Mouse (Mus musculus): ENCODE measurements at regions not wholly inside any gene's neighbourhood (a gene's known extent, or its start where the extent isn't known, plus 50 kb on each side); places are given as distances from the start of the nearest gene placed in this dataset.

- Histone ChIP-seq H3K27me3 (ENCODE audit: control insufficient read depth, insufficient read depth, low read length) (no peaks in the 10 kb centered on the region), H3K4me3 (replicated peaks; ENCODE audit: insufficient read depth, low read depth, low read length) (no peak overlapping the region), H3K4me1 (ENCODE audit: control insufficient read depth, insufficient read depth, low read length) (no peaks in the 10 kb centered on the region), H3K27ac (ENCODE audit: insufficient read depth, low read length) (no peak overlapping the region)
- WGBS = 68% methylated on average over 5 of the region's 5 CpGs
- DNase-seq = no peak
- TF ChIP-seq CTCF (IDR thresholded peaks at IDR 0.05; ENCODE audit: borderline replicate concordance, insufficient read depth, low read depth, low read length) (no peak), POLR2A (IDR thresholded peaks at IDR 0.05; ENCODE audit: borderline replicate concordance, insufficient read depth, low read length) (no peak)
These were observed 170.4 kb upstream of the Setmar start for GRCm38 (mm10) chr6:107894296-107895090.

- H3K27ac ChIP-seq (ENCODE audit: insufficient read depth, low read length) = no peak overlapping the region
- no peak overlapping the region for H3K4me3 ChIP-seq (replicated peaks; ENCODE audit: insufficient read depth, low read depth, low read length)
- no peak for TF ChIP-seq CTCF (IDR thresholded peaks at IDR 0.05; ENCODE audit: borderline replicate concordance, insufficient read depth, low read depth, low read length)
- no peak for TF ChIP-seq POLR2A (IDR thresholded peaks at IDR 0.05; ENCODE audit: borderline replicate concordance, insufficient read depth, low read length)
- DNase-seq = no peak
- H3K4me1 ChIP-seq (ENCODE audit: control insufficient read depth, insufficient read depth, low read length) = no peaks in the 10 kb centered on the region
- H3K27me3 ChIP-seq (ENCODE audit: control insufficient read depth, insufficient read depth, low read length) = no peaks in the 10 kb centered on the region
These were observed 154.3 kb upstream of the Setmar start for GRCm38 (mm10) chr6:107910576-107910975.

GRCm38 (mm10) chr6:107911387-107911786 lies 153.5 kb upstream of the Setmar start:
- Histone ChIP-seq H3K27ac (ENCODE audit: insufficient read depth, low read length) (no peak overlapping the region), H3K27me3 (ENCODE audit: control insufficient read depth, insufficient read depth, low read length) (no peaks in the 10 kb centered on the region), H3K4me1 (ENCODE audit: control insufficient read depth, insufficient read depth, low read length) (no peaks in the 10 kb centered on the region), H3K4me3 (replicated peaks; ENCODE audit: insufficient read depth, low read depth, low read length) (no peak overlapping the region)
- 72% methylated on average over 2 of the region's 2 CpGs for WGBS
- TF ChIP-seq CTCF (IDR thresholded peaks at IDR 0.05; ENCODE audit: borderline replicate concordance, insufficient read depth, low read depth, low read length) (no peak), POLR2A (IDR thresholded peaks at IDR 0.05; ENCODE audit: borderline replicate concordance, insufficient read depth, low read length) (no peak)
- DNase-seq = no peak

GRCm38 (mm10) chr6:107923528-107924199 lies 141.2 kb upstream of the Setmar start:
- no peak for DNase-seq
- H3K4me1 ChIP-seq (ENCODE audit: control insufficient read depth, insufficient read depth, low read length) = 0 out of 2 replicates have a peak, but pooled peaks cover 2% of the 10 kb centered on the region
- no peaks in the 10 kb centered on the region for H3K27me3 ChIP-seq (ENCODE audit: control insufficient read depth, insufficient read depth, low read length)
- H3K4me3 ChIP-seq (replicated peaks; ENCODE audit: insufficient read depth, low read depth, low read length) = no peak overlapping the region
- WGBS = 45% methylated on average over 12 of the region's 12 CpGs
- H3K27ac ChIP-seq (ENCODE audit: insufficient read depth, low read length) = no peak overlapping the region
- TF ChIP-seq CTCF (IDR thresholded peaks at IDR 0.05; ENCODE audit: borderline replicate concordance, insufficient read depth, low read depth, low read length) (no peak), POLR2A (IDR thresholded peaks at IDR 0.05; ENCODE audit: borderline replicate concordance, insufficient read depth, low read length) (no peak)

- TF ChIP-seq POLR2A (IDR thresholded peaks at IDR 0.05; ENCODE audit: borderline replicate concordance, insufficient read depth, low read length) = no peak
- Histone ChIP-seq H3K4me1 (ENCODE audit: control insufficient read depth, insufficient read depth, low read length) (0 out of 2 replicates have a peak, but pooled peaks cover 2% of the 10 kb centered on the region), H3K4me3 (replicated peaks; ENCODE audit: insufficient read depth, low read depth, low read length) (no peak overlapping the region), H3K27me3 (ENCODE audit: control insufficient read depth, insufficient read depth, low read length) (no peaks in the 10 kb centered on the region), H3K27ac (ENCODE audit: insufficient read depth, low read length) (no peak overlapping the region)
- DNase-seq = no peak
- WGBS = 34% methylated on average over 7 of the region's 7 CpGs
These were observed 140.6 kb upstream of the Setmar start for GRCm38 (mm10) chr6:107924200-107924735.

GRCm38 (mm10) chr6:107930439-107931173 lies 134.2 kb upstream of the Setmar start:
- no peak for DNase-seq
- H3K27me3 ChIP-seq (ENCODE audit: control insufficient read depth, insufficient read depth, low read length) = no peaks in the 10 kb centered on the region
- H3K4me3 ChIP-seq (replicated peaks; ENCODE audit: insufficient read depth, low read depth, low read length) = no peak overlapping the region
- H3K4me1 ChIP-seq (ENCODE audit: control insufficient read depth, insufficient read depth, low read length) = no peaks in the 10 kb centered on the region
- TF ChIP-seq POLR2A (IDR thresholded peaks at IDR 0.05; ENCODE audit: borderline replicate concordance, insufficient read depth, low read length) (no peak), CTCF (IDR thresholded peaks at IDR 0.05; ENCODE audit: borderline replicate concordance, insufficient read depth, low read depth, low read length) (no peak)
- H3K27ac ChIP-seq (ENCODE audit: insufficient read depth, low read length) = no peak overlapping the region
- WGBS = 63% methylated on average over 8 of the region's 8 CpGs

- Histone ChIP-seq H3K4me1 (ENCODE audit: control insufficient read depth, insufficient read depth, low read length) (no peaks in the 10 kb centered on the region), H3K27me3 (ENCODE audit: control insufficient read depth, insufficient read depth, low read length) (no peaks in the 10 kb centered on the region), H3K27ac (ENCODE audit: insufficient read depth, low read length) (no peak overlapping the region), H3K4me3 (replicated peaks; ENCODE audit: insufficient read depth, low read depth, low read length) (no peak overlapping the region)
- WGBS = 48% methylated on average over 4 of the region's 4 CpGs
- no peak for DNase-seq
- TF ChIP-seq POLR2A (IDR thresholded peaks at IDR 0.05; ENCODE audit: borderline replicate concordance, insufficient read depth, low read length) (no peak), CTCF (IDR thresholded peaks at IDR 0.05; ENCODE audit: borderline replicate concordance, insufficient read depth, low read depth, low read length) (no peak)
These were observed 133.7 kb upstream of the Setmar start for GRCm38 (mm10) chr6:107931174-107931557.

All from cerebellum, adult 2 months (tissue).